Mouse (Mus musculus): Measurements from ENCODE around the gene Diaph2. TPM values are rescaled to one million over a fixed set of nuclear protein-coding genes. Genes with fewer than 3 reads are reported as not detected.

Gene Diaph2
- polyA plus RNA-seq, 1 experiment, result 0.92 TPM

- no peak for DNase-seq (ENCODE audit: low read depth, low spot score)
- 34% methylated on average over 5 of the region's 5 CpGs for WGBS
These were observed 756.1 kb downstream of the Diaph2 start for GRCm38 (mm10) chrX:130505626-130506025.
